Mouse (Mus musculus) c-Kit-positive CD71-positive TER-119-negative erythroid progenitor cells, embryonic 14.5 days (primary cell): ENCODE measurements around the gene Naglu.
"Not testable (repeated sequence)": the region's sequence is repeated elsewhere in the genome, so short reads cannot be mapped to it uniquely, and the experiment has no call there.

Source experiments
- DNase-seq: peaks from one replicate; pipeline ENCODE4 v3.0.0-alpha.2; 2013; ENCODE audit warnings: low read depth

Naglu gene

DNA sequence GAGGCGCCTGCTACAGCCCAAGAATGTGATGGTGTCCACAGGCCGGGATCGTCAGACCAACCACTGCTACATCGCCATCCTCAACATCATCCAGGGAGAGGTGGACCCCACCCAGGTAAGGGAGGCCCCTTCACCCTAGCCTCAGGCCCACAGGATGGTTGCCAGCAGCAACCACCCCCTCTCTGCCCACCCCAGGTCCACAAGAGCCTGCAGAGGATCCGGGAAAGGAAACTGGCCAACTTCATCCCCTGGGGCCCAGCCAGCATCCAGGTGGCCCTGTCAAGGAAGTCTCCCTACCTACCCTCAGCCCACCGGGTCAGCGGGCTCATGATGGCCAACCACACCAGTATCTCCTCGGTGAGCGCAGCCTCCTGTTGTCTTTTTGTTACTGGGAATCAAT lies 55.2 kb downstream of the Naglu start:
- DNase-seq: not testable (repeated sequence)

DNA sequence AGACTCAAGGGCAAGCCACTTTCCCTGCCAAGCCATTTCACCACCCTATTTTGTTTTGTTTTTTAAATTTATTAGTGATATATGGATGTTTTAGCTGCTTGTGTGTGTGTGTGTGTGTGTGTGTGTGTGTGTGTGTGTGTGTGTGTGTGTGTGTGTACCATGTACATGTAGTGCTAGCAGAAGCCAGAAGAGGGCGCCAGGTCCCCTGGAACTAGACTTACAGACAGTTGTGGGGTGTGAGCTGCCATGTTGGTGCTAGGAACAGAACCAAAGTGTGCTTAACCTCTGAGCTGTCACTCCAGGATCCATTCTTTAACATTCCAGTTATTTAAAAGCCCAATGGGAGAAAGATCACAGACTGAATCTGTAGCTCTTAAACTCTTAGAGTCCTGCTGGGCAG lies 57.3 kb downstream of the Naglu start:
- no peak for DNase-seq
